Mouse (Mus musculus): ENCODE results near the gene Tmsb15b2. TPM values are rescaled to one million over a fixed set of nuclear protein-coding genes. Genes with fewer than 3 reads are reported as not detected.
"Not testable (repeated sequence)": the region's sequence is repeated elsewhere in the genome, so short reads cannot be mapped to it uniquely, and the experiment has no call there.

The Tmsb15b2 gene
- polyA plus RNA-seq, 1 experiment from 2014 or later, result 15.5 TPM

DNA sequence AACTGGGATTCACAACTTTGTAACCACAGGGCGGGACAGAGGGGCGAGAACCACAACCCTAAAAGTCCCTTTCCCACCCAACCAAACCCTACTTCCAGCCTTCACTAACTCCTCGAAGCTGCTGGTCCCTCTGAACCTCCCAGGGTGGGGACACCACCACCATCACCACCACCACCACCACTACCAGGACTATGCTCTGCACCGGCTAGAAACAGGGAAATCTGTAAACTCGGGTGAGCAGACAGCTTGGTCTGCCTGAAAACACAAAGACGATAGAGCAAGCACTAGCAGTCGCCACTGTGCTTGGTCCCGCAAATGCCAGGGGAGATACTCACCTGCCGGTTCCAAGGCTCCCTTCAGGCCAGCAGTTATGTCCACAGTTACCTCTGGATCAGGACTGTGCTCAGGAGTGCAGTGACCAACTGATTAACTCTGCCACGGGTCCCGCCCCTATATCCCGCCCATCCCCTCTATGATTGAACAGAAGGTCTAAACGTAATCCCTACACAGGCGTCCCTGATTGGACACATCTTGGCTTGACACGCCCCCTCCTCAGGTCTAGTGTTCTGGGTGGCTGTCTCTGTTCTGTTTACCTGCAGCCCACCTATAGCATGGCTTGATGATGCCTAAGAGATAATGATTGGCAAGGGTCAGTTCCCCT, 1.3 kb upstream of the Tmsb15b2 start, which contains the start of the genes Tmsb15l and Tmsb15b1:
TSS of gene Tmsb15l (minus strand) at position 446 of the 661 bp plus-strand sequence.
TSS of gene Tmsb15b1 (minus strand) at position 451 of the 661 bp plus-strand sequence.
- no peaks in the 10 kb centered on the region for H3K36me3 ChIP-seq
- ATAC-seq (replicated peaks; ENCODE audit: insufficient number of reproducible peaks, insufficient read depth, low FRiP score, low read depth), result peak; percentile 98
- WGBS, result 27% methylated on average over 15 of the region's 15 CpGs
- no peaks in the 10 kb centered on the region for H3K9me3 ChIP-seq (replicated peaks)
- no peak within 1 kb of the TSS for H3K27ac ChIP-seq
- H3K4me3 ChIP-seq, result peak within 1 kb of the TSS; percentile 51
- no peaks in the 10 kb centered on the region for H3K4me1 ChIP-seq (replicated peaks)
- H3K9ac ChIP-seq, result peak within 1 kb of the TSS; percentile 46
- H3K27me3 ChIP-seq, result no peaks in the 10 kb centered on the region
- peak within 1 kb of the TSS; percentile 64 for H3K4me2 ChIP-seq

DNA sequence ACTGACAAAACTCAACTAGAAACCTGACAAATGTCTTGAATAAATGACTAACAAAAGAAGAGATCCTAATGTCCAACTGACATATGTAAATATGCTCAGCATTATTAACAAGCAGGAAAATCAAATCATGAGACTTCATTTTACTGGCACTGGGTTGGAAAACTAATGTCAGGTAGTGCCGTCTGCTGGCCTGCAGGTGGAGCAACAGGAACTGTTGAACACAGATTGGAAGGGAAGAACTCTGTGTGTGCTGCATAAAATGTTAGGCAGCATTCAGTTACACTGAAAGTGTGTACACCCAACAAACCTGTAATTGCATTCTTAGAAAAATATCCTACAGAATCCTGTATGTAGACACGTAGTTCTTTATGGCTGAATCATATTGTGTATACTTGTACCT, 15.6 kb downstream of the Tmsb15b2 start:
- Histone ChIP-seq H3K27ac (no peak overlapping the region), H3K9ac (no peak overlapping the region), H3K4me1 (replicated peaks) (no peaks in the 10 kb centered on the region), H3K9me3 (replicated peaks) (no peaks in the 10 kb centered on the region), H3K36me3 (no peaks in the 10 kb centered on the region), H3K27me3 (no peaks in the 10 kb centered on the region), H3K4me3 (no peak overlapping the region), H3K4me2 (no peak overlapping the region)
- 12% methylated on average over 2 of the region's 2 CpGs for WGBS
- no peak for ATAC-seq (replicated peaks; ENCODE audit: insufficient number of reproducible peaks, insufficient read depth, low FRiP score, low read depth)

DNA sequence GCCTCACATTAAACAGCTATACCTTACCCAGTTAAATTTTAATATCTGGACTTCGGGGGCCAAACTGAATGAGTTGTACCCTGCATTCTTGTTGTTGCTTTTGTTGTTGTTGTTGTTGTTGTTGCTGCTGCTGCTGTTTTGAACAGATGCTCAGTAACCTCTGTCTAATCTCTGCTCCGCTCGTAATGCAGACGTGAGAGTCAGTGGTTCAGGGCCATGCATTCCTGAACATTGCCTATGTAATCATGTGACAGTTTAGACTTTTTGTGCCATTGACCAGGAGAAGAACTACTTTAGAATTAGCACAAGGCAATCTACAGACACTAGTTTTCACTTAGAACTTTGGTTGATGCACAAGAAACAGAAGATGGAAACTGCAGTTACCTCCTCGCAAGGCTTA, 17.0 kb downstream of the Tmsb15b2 start:
- not testable (repeated sequence) for H3K4me1 ChIP-seq (replicated peaks); ATAC-seq (replicated peaks; ENCODE audit: insufficient number of reproducible peaks, insufficient read depth, low FRiP score, low read depth); H3K9ac ChIP-seq; H3K27me3 ChIP-seq; H3K9me3 ChIP-seq (replicated peaks); H3K36me3 ChIP-seq; H3K27ac ChIP-seq
- Histone ChIP-seq H3K4me3 (peak overlapping the region; percentile 35; the same call in 1 of the 2 replicates), H3K4me2 (peak overlapping the region; percentile 54)
- 63% methylated on average over 5 of the region's 5 CpGs for WGBS

DNA sequence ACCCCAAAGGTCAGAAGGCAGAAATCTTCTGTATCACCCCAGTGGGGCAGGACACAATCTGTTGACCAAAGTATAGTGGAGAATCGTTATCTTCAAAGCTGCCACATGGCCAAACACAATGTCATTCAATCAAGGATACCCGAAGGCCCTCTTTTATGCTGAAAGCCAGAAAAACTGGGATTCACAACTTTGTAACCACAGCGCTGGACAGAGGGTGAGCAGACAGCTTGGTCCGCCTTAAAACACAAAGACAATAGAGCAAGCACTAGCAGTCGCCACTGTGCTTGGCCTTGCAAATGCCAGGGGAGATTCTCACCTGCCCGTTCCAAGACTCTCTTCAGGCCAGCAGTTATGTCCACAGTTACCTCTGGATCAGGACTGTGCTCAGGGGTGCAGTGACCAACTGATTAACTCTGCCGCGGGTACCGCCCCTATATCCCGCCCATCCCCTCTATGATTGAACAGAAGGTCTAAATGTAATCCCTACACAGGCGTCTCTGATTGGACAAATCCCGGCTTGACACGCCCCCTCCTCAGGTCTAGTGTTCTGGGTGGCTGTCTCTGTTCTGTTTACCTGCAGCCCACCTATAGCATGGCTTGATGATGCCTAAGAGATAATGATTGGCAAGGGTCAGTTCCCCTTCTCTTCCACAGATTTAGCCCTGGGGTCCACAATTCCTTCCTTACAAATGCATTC, 17.6 kb downstream of the Tmsb15b2 start:
- 27% methylated on average over 13 of the region's 13 CpGs for WGBS
- 0 out of 2 replicates have a peak, but pooled peaks have one; percentile 60 for ATAC-seq (replicated peaks; ENCODE audit: insufficient number of reproducible peaks, insufficient read depth, low FRiP score, low read depth)

DNA sequence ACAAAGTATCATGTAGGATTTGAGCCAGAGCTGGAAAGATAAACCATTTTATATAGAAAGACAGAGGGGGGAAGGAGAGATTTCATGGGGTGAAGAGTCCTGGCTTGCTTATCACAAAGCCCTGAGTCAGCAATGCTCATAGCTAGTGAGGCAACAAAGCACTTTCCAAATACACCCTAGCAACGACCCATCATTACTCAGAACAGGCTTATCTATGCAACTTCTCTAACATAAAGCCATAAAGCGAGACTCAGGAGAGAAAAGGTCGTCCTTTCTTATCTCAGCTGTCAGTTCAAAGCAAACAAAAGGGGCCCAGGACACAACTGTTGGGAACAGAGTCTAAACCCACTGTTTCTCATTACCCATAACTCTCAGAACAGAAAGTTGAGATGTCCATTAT, 37.3 kb downstream of the Tmsb15b2 start:
- H3K27ac ChIP-seq, result no peak overlapping the region
- H3K4me3 ChIP-seq, result no peak overlapping the region
- H3K27me3 ChIP-seq, result no peaks in the 10 kb centered on the region
- H3K9me3 ChIP-seq (replicated peaks), result no peaks in the 10 kb centered on the region
- no peak overlapping the region for H3K9ac ChIP-seq
- ATAC-seq (replicated peaks; ENCODE audit: insufficient number of reproducible peaks, insufficient read depth, low FRiP score, low read depth), result no peak
- no peaks in the 10 kb centered on the region for H3K36me3 ChIP-seq
- 13% methylated on average over 3 of the region's 3 CpGs for WGBS
- no peak overlapping the region for H3K4me2 ChIP-seq
- no peaks in the 10 kb centered on the region for H3K4me1 ChIP-seq (replicated peaks)

More for the DNA sequence above, 17.6 kb downstream of the Tmsb15b2 start:
- not testable (repeated sequence) for H3K4me1 ChIP-seq (replicated peaks); H3K27ac ChIP-seq; H3K27me3 ChIP-seq; H3K9ac ChIP-seq; H3K36me3 ChIP-seq; H3K9me3 ChIP-seq (replicated peaks)
- peak overlapping the region; percentile 54 for H3K4me2 ChIP-seq
- H3K4me3 ChIP-seq, result peak overlapping the region; percentile 35

DNA sequence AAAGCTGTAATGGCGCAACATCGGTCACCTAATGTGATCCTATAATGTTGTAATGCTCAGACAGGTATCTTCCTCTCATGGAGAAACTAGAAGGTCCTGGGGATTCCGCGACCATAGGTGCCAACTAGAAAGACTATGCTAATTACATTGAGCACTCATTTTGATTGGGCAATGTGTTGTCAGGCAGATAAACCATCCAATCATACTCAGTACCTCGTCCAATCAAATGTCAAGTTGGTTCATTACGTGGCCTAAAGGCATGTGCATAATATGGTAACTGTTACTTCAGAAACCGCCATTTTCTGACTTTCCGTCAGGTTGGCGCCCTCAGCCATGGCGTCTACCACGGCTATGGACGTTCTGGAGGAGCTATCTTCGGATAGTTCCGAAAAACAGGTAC, 48.3 kb downstream of the Tmsb15b2 start, which contains the start of gene H2bfm:
TSS of gene H2bfm (plus strand) at position 295 of the 400 bp plus-strand sequence.
- H3K9ac ChIP-seq, result no peak within 1 kb of the TSS
- no peaks in the 10 kb centered on the region for H3K4me1 ChIP-seq (replicated peaks)
- H3K27me3 ChIP-seq, result no peaks in the 10 kb centered on the region
- no peak within 1 kb of the TSS for H3K4me2 ChIP-seq
- no peak within 1 kb of the TSS for H3K27ac ChIP-seq
- no peak within 1 kb of the TSS for H3K4me3 ChIP-seq
- ATAC-seq (replicated peaks; ENCODE audit: insufficient number of reproducible peaks, insufficient read depth, low FRiP score, low read depth), result no peak
- H3K9me3 ChIP-seq (replicated peaks), result no peaks in the 10 kb centered on the region
- 88% methylated on average over 14 of the region's 14 CpGs for WGBS
- no peaks in the 10 kb centered on the region for H3K36me3 ChIP-seq

DNA sequence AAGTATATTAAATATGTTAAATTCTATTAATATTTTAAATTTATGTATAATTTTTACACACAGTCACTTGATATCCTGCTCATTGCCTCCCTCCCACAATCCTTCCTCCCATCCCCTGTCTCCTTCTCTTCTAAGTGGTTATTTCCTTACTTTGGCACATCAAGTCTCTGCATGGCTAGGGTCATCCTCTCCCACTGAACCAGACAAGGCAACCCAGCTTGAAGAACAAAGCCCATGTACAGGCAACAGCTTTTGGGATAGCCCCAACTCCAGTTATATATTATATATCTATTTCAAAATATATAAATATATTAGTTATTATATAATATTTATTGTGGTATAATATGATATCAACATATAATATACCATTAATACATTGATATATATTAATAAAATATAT, 49.4 kb downstream of the Tmsb15b2 start:
- Histone ChIP-seq H3K9ac (no peak overlapping the region), H3K9me3 (replicated peaks) (no peaks in the 10 kb centered on the region), H3K4me1 (replicated peaks) (no peaks in the 10 kb centered on the region), H3K4me2 (no peak overlapping the region), H3K36me3 (no peaks in the 10 kb centered on the region), H3K4me3 (no peak overlapping the region), H3K27ac (no peak overlapping the region), H3K27me3 (no peaks in the 10 kb centered on the region)
- no peak for ATAC-seq (replicated peaks; ENCODE audit: insufficient number of reproducible peaks, insufficient read depth, low FRiP score, low read depth)

Other genes with a start within 250 kb of the Tmsb15b2 start
- 302 and 318 TPM in 2 replicates for gene Morf4l2, start 231.8 kb downstream of the Tmsb15b2 start, polyA plus RNA-seq (2015; fragmentation: Nextera tagmentation; extraction: Ambion mirVana)
- not detected in 2 replicates for gene Glra4, start 195.4 kb downstream of the Tmsb15b2 start, polyA plus RNA-seq (2015; fragmentation: Nextera tagmentation; extraction: Ambion mirVana)
- gene Plp1, start 152.8 kb downstream of the Tmsb15b2 start, polyA plus RNA-seq (2015; fragmentation: Nextera tagmentation; extraction: Ambion mirVana), result 3.0 and 3.8 TPM in 2 replicates
- gene Rab9b, start 106.7 kb downstream of the Tmsb15b2 start, polyA plus RNA-seq (2015; fragmentation: Nextera tagmentation; extraction: Ambion mirVana), result 0.23 and 0.32 TPM in 2 replicates
- gene H2bfm, start 48.2 kb downstream of the Tmsb15b2 start, polyA plus RNA-seq (2015; fragmentation: Nextera tagmentation; extraction: Ambion mirVana), result not detected in 2 replicates
- gene Tmsb15l, start 1.4 kb upstream of the Tmsb15b2 start, polyA plus RNA-seq (2015; fragmentation: Nextera tagmentation; extraction: Ambion mirVana), result 1.5 and 2.0 TPM in 2 replicates
- 10.2 and 12.5 TPM in 2 replicates for gene Tmsb15b1, start 1.4 kb upstream of the Tmsb15b2 start, polyA plus RNA-seq (2015; fragmentation: Nextera tagmentation; extraction: Ambion mirVana)
- 1.6 and 4.8 TPM in 2 replicates for gene Zcchc18, start 17.7 kb upstream of the Tmsb15b2 start, polyA plus RNA-seq (2015; fragmentation: Nextera tagmentation; extraction: Ambion mirVana)
- gene Slc25a53, start 62.8 kb upstream of the Tmsb15b2 start, polyA plus RNA-seq (2015; fragmentation: Nextera tagmentation; extraction: Ambion mirVana), result 4.9 and 6.5 TPM in 2 replicates
- gene Fam199x, start 74.1 kb upstream of the Tmsb15b2 start, polyA plus RNA-seq (2015; fragmentation: Nextera tagmentation; extraction: Ambion mirVana), result 3.8 and 4.2 TPM in 2 replicates
- not detected in 2 replicates for gene Esx1, start 146.6 kb upstream of the Tmsb15b2 start, polyA plus RNA-seq (2015; fragmentation: Nextera tagmentation; extraction: Ambion mirVana)